ENCODE assay signal across 12 mouse cellular contexts in genomic region chr14:77272931-77273446, GRCm38 (mm10).
DNase-seq lines count a peak whose midpoint lies in the region; ATAC-seq and TF ChIP-seq lines count a peak whose summit lies in the region.
"Had no signal": no experiment of that assay in that cellular context is flagged by ENCODE, and none has a peak within 500 bp of the region (broad histone marks: within the 10 kb centered on the region; RNA-seq: fewer than 3 reads in every experiment).

No protein-coding gene starts in this region.

- no peaks in the 10 kb centered on the region for H3K36me3 ChIP-seq in intestine, embryonic 15.5 days
- no peaks in the 10 kb centered on the region for H3K36me3 ChIP-seq in intestine, postnatal 0 days (ENCODE audit: control insufficient read depth, insufficient read depth)
- no peaks in the 10 kb centered on the region for H3K36me3 ChIP-seq in embryonic facial prominence, embryonic 13.5 days
- peaks cover 3% of the 10 kb centered on the region; the same call in 1 of the 2 replicates for H3K36me3 ChIP-seq in forebrain, embryonic 15.5 days
- no peaks in the 10 kb centered on the region for H3K36me3 ChIP-seq in limb, embryonic 13.5 days

- no peak overlapping the region for H3K9ac ChIP-seq in intestine, embryonic 15.5 days
- H3K9ac ChIP-seq in intestine, postnatal 0 days (ENCODE audit: low read depth, low read length) = no peak overlapping the region
- H3K9ac ChIP-seq in embryonic facial prominence, embryonic 13.5 days = no peak overlapping the region
- H3K9ac ChIP-seq in forebrain, embryonic 15.5 days (replicated peaks) = no peak overlapping the region
- no peak overlapping the region for H3K9ac ChIP-seq in limb, embryonic 13.5 days

- H3K4me1 ChIP-seq in intestine, embryonic 15.5 days (replicated peaks) = no peaks in the 10 kb centered on the region
- H3K4me1 ChIP-seq in intestine, postnatal 0 days (replicated peaks; ENCODE audit: control insufficient read depth, insufficient read depth, low read length) = no peaks in the 10 kb centered on the region
- 0 out of 2 replicates have a peak, but pooled peaks cover 6% of the 10 kb centered on the region for H3K4me1 ChIP-seq in embryonic facial prominence, embryonic 13.5 days
- peaks cover 13% of the 10 kb centered on the region; the same call in 1 of the 2 replicates for H3K4me1 ChIP-seq in forebrain, embryonic 15.5 days
- H3K4me1 ChIP-seq in limb, embryonic 13.5 days = peaks cover 23% of the 10 kb centered on the region

- H3K4me3 ChIP-seq in intestine, embryonic 15.5 days (replicated peaks) = no peak overlapping the region
- no peak overlapping the region for H3K4me3 ChIP-seq in intestine, postnatal 0 days (ENCODE audit: low read depth, low read length)
- H3K4me3 ChIP-seq in embryonic facial prominence, embryonic 13.5 days = no peak overlapping the region
- H3K4me3 ChIP-seq in forebrain, embryonic 15.5 days = no peak overlapping the region
- 0 out of 2 replicates have a peak overlapping the region, but pooled peaks have one; percentile 7 for H3K4me3 ChIP-seq in limb, embryonic 13.5 days

- ATAC-seq in intestine, embryonic 15.5 days = no peak
- ATAC-seq in intestine, postnatal 0 days = no peak
- ATAC-seq in embryonic facial prominence, embryonic 13.5 days (ENCODE audit: insufficient number of reproducible peaks, insufficient read depth, low FRiP score, low TSS enrichment, low read depth) = no peak
- ATAC-seq in forebrain, embryonic 15.5 days (replicated peaks) = no peak
- ATAC-seq in limb, embryonic 13.5 days (ENCODE audit: low FRiP score, low read depth) = peak; percentile 75; the same call in 1 of the 2 replicates
- ATAC-seq: CD4-positive, CD25-positive, alpha-beta regulatory T cell, adult 4 months; lung, postnatal 0 days had no signal

- no peak for DNase-seq in cerebellum, postnatal 25 days
- no peak for DNase-seq in frontal cortex, adult 2 months (ENCODE audit: extremely low spot score in 1 of 2, low spot score in 1 of 2)
- DNase-seq in heart, adult 18-20 months = no peak
- DNase-seq: adrenal gland, adult 8-10 months; thymus, postnatal 4 days had no signal

- TF ChIP-seq CTCF in intestine, postnatal 0 days (IDR thresholded peaks at IDR 0.05; ENCODE audit: low read depth) = no peak

- 46% methylated on average over 13 of the region's 13 CpGs for WGBS in intestine, embryonic 15.5 days
- 62% methylated on average over 12 of the region's 13 CpGs for WGBS in intestine, postnatal 0 days
- WGBS in embryonic facial prominence, embryonic 13.5 days = 44% methylated on average over 13 of the region's 13 CpGs
- 48% methylated on average over 13 of the region's 13 CpGs for WGBS in forebrain, embryonic 15.5 days
- 29% methylated on average over 13 of the region's 13 CpGs for WGBS in limb, embryonic 13.5 days

- 0 out of 2 replicates have a peak overlapping the region, but pooled peaks have one; percentile 24 for H3K4me2 ChIP-seq in intestine, embryonic 15.5 days (replicated peaks)
- H3K4me2 ChIP-seq in intestine, postnatal 0 days (replicated peaks; ENCODE audit: low read depth) = no peak overlapping the region
- H3K4me2 ChIP-seq in embryonic facial prominence, embryonic 13.5 days = peak overlapping the region; percentile 24
- H3K4me2 ChIP-seq in forebrain, embryonic 15.5 days (replicated peaks) = no peak overlapping the region
- peak overlapping the region; percentile 54 for H3K4me2 ChIP-seq in limb, embryonic 13.5 days (replicated peaks)

- no peaks in the 10 kb centered on the region for H3K27me3 ChIP-seq in intestine, embryonic 15.5 days (replicated peaks)
- H3K27me3 ChIP-seq in intestine, postnatal 0 days (replicated peaks; ENCODE audit: control insufficient read depth, insufficient read depth, low read length) = no peaks in the 10 kb centered on the region
- H3K27me3 ChIP-seq in embryonic facial prominence, embryonic 13.5 days = no peaks in the 10 kb centered on the region
- H3K27me3 ChIP-seq in forebrain, embryonic 15.5 days = no peaks in the 10 kb centered on the region
- H3K27me3 ChIP-seq in limb, embryonic 13.5 days = no peaks in the 10 kb centered on the region

- H3K27ac ChIP-seq in intestine, embryonic 15.5 days = no peak overlapping the region
- H3K27ac ChIP-seq in intestine, postnatal 0 days (ENCODE audit: low read depth, low read length) = no peak overlapping the region
- no peak overlapping the region for H3K27ac ChIP-seq in embryonic facial prominence, embryonic 13.5 days
- H3K27ac ChIP-seq in forebrain, embryonic 15.5 days (replicated peaks) = peak overlapping the region; percentile 60
- no peak overlapping the region; the same call in 1 of the 2 replicates for H3K27ac ChIP-seq in limb, embryonic 13.5 days

- no peaks in the 10 kb centered on the region for H3K9me3 ChIP-seq in intestine, embryonic 15.5 days
- no peaks in the 10 kb centered on the region for H3K9me3 ChIP-seq in intestine, postnatal 0 days (ENCODE audit: control insufficient read depth)
- no peaks in the 10 kb centered on the region for H3K9me3 ChIP-seq in embryonic facial prominence, embryonic 13.5 days
- no peaks in the 10 kb centered on the region for H3K9me3 ChIP-seq in forebrain, embryonic 15.5 days
- H3K9me3 ChIP-seq in limb, embryonic 13.5 days = no peaks in the 10 kb centered on the region

Comparison
In these comparisons a context has a peak if more than half of its experiments do, and no peak if none do; other contexts are left out.
1. H3K4me2 ChIP-seq: peak in intestine, embryonic 15.5 days (single experiment), embryonic facial prominence, embryonic 13.5 days (single experiment) and limb, embryonic 13.5 days (single experiment); none in intestine, postnatal 0 days (single experiment) and forebrain, embryonic 15.5 days (single experiment).